Mouse (Mus musculus): ENCODE measurements around the gene Atp6v0e2. TPM values are rescaled to one million over a fixed set of nuclear protein-coding genes. Genes with fewer than 3 reads are reported as not detected.

The Atp6v0e2 gene
- polyA plus RNA-seq, 1 experiment from 2014 or later, result 22.8 TPM

- ATAC-seq (ENCODE audit: insufficient number of reproducible peaks, insufficient read depth, low FRiP score, low read depth), result peak; percentile 57; the same call in 1 of the 2 replicates
- H3K27me3 ChIP-seq (ENCODE audit: control insufficient read depth, insufficient read depth, low read length), result no peaks in the 10 kb centered on the region
- peak overlapping the region; percentile 48 for H3K4me2 ChIP-seq (ENCODE audit: low read length)
- no peak overlapping the region for H3K4me3 ChIP-seq (ENCODE audit: control insufficient read depth in 1 of 2, insufficient read depth in 1 of 2, low read depth in 1 of 2, low read length in 2 of 2)
- H3K36me3 ChIP-seq (ENCODE audit: control insufficient read depth, insufficient read depth, low read length), result no peaks in the 10 kb centered on the region
- peak overlapping the region; percentile 75 for H3K27ac ChIP-seq (replicated peaks in 1 of 2; ENCODE audit: control insufficient read depth in 1 of 2, insufficient read depth in 1 of 2, low read depth in 2 of 2, low read length in 2 of 2)
- peaks cover 16 to 30% of the 10 kb centered on the region in 2 experiments for H3K4me1 ChIP-seq (ENCODE audit: control insufficient read depth in 2 of 2, insufficient read depth in 2 of 2, low read length in 2 of 2)
- no peaks in the 10 kb centered on the region for H3K9me3 ChIP-seq (ENCODE audit: control insufficient read depth, low read length)
- peak overlapping the region; percentile 52 for H3K9ac ChIP-seq (ENCODE audit: low read length)
- WGBS, result 7% methylated on average over 5 of the region's 5 CpGs
Observed at GRCm38 (mm10) chr6:48579215-48579648, 41.8 kb downstream of the Atp6v0e2 start.

- Histone ChIP-seq H3K9me3 (ENCODE audit: control insufficient read depth, low read length) (no peaks in the 10 kb centered on the region), H3K4me3 (ENCODE audit: control insufficient read depth in 1 of 2, insufficient read depth in 1 of 2, low read depth in 1 of 2, low read length in 2 of 2) (no peak overlapping the region), H3K27me3 (ENCODE audit: control insufficient read depth, insufficient read depth, low read length) (no peaks in the 10 kb centered on the region), H3K36me3 (ENCODE audit: control insufficient read depth, insufficient read depth, low read length) (no peaks in the 10 kb centered on the region), H3K9ac (ENCODE audit: low read length) (no peak overlapping the region), H3K4me1 (ENCODE audit: control insufficient read depth in 2 of 2, insufficient read depth in 2 of 2, low read length in 2 of 2) (peaks cover 16 to 30% of the 10 kb centered on the region in 2 experiments), H3K4me2 (ENCODE audit: low read length) (no peak overlapping the region), H3K27ac (replicated peaks in 1 of 2; ENCODE audit: control insufficient read depth in 1 of 2, insufficient read depth in 1 of 2, low read depth in 2 of 2, low read length in 2 of 2) (peak overlapping the region; percentile 7 to 42)
- ATAC-seq (ENCODE audit: insufficient number of reproducible peaks, insufficient read depth, low FRiP score, low read depth), result no peak
- 8% methylated on average over 3 of the region's 3 CpGs for WGBS
Observed at GRCm38 (mm10) chr6:48581257-48581656, 43.8 kb downstream of the Atp6v0e2 start.

GRCm38 (mm10) chr6:48582037-48582436 lies 44.6 kb downstream of the Atp6v0e2 start:
- Histone ChIP-seq H3K9me3 (ENCODE audit: control insufficient read depth, low read length) (no peaks in the 10 kb centered on the region), H3K27me3 (ENCODE audit: control insufficient read depth, insufficient read depth, low read length) (no peaks in the 10 kb centered on the region), H3K9ac (ENCODE audit: low read length) (no peak overlapping the region), H3K4me1 (ENCODE audit: control insufficient read depth in 2 of 2, insufficient read depth in 2 of 2, low read length in 2 of 2) (peaks cover 16 to 30% of the 10 kb centered on the region in 2 experiments), H3K4me3 (ENCODE audit: control insufficient read depth in 1 of 2, insufficient read depth in 1 of 2, low read depth in 1 of 2, low read length in 2 of 2) (no peak overlapping the region), H3K4me2 (ENCODE audit: low read length) (no peak overlapping the region), H3K27ac (replicated peaks in 1 of 2; ENCODE audit: control insufficient read depth in 1 of 2, insufficient read depth in 1 of 2, low read depth in 2 of 2, low read length in 2 of 2) (no peak overlapping the region), H3K36me3 (ENCODE audit: control insufficient read depth, insufficient read depth, low read length) (no peaks in the 10 kb centered on the region)
- WGBS, result 56% methylated on average over 3 of the region's 3 CpGs
- no peak for ATAC-seq (ENCODE audit: insufficient number of reproducible peaks, insufficient read depth, low FRiP score, low read depth)

GRCm38 (mm10) chr6:48589194-48589750 lies 51.9 kb downstream of the Atp6v0e2 start, which contains the start of gene Gm45021:
TSS of gene Gm45021 (plus strand) at chr6:48589610.
- peaks cover 16 to 18% of the 10 kb centered on the region in 2 experiments for H3K4me1 ChIP-seq (ENCODE audit: control insufficient read depth in 2 of 2, insufficient read depth in 2 of 2, low read length in 2 of 2)
- peak within 1 kb of the TSS; percentile 58 for H3K9ac ChIP-seq (ENCODE audit: low read length)
- no peaks in the 10 kb centered on the region for H3K27me3 ChIP-seq (ENCODE audit: control insufficient read depth, insufficient read depth, low read length)
- H3K9me3 ChIP-seq (ENCODE audit: control insufficient read depth, low read length), result no peaks in the 10 kb centered on the region
- H3K4me3 ChIP-seq (ENCODE audit: control insufficient read depth in 1 of 2, insufficient read depth in 1 of 2, low read depth in 1 of 2, low read length in 2 of 2), result no peak within 1 kb of the TSS
- no peak for ATAC-seq (ENCODE audit: insufficient number of reproducible peaks, insufficient read depth, low FRiP score, low read depth)
- H3K36me3 ChIP-seq (ENCODE audit: control insufficient read depth, insufficient read depth, low read length), result no peaks in the 10 kb centered on the region
- 12% methylated on average over 6 of the region's 6 CpGs for WGBS
- H3K4me2 ChIP-seq (ENCODE audit: low read length), result peak within 1 kb of the TSS; percentile 23; the same call in 1 of the 2 replicates
- peak within 1 kb of the TSS; percentile 86 for H3K27ac ChIP-seq (replicated peaks in 1 of 2; ENCODE audit: control insufficient read depth in 1 of 2, insufficient read depth in 1 of 2, low read depth in 2 of 2, low read length in 2 of 2)

Other genes with a start within 250 kb of the Atp6v0e2 start
- gene Krba1, start 142.0 kb upstream of the Atp6v0e2 start, polyA plus RNA-seq (2014; fragmentation: Nextera tagmentation; extraction: Ambion mirVana), result 14.4 and 16.5 TPM in 2 replicates
- gene Zfp467, start 91.8 kb upstream of the Atp6v0e2 start, polyA plus RNA-seq (2014; fragmentation: Nextera tagmentation; extraction: Ambion mirVana), result 24.8 and 26.2 TPM in 2 replicates
- 0.57 and 0.58 TPM in 2 replicates for gene Sspo, start 89.4 kb upstream of the Atp6v0e2 start, polyA plus RNA-seq (2014; fragmentation: Nextera tagmentation; extraction: Ambion mirVana)
- gene Lrrc61, start 17.2 kb downstream of the Atp6v0e2 start, polyA plus RNA-seq (2014; fragmentation: Nextera tagmentation; extraction: Ambion mirVana), result 3.5 and 4.9 TPM in 2 replicates
- 39.4 and 45.3 TPM in 2 replicates for gene Rarres2, start 35.2 kb downstream of the Atp6v0e2 start, polyA plus RNA-seq (2014; fragmentation: Nextera tagmentation; extraction: Ambion mirVana)
- gene Gm45021, start 52.0 kb downstream of the Atp6v0e2 start, polyA plus RNA-seq (2014; fragmentation: Nextera tagmentation; extraction: Ambion mirVana), result 1.3 TPM in 1 of 2 replicates, not detected in the other
- 23.4 and 25.4 TPM in 2 replicates for gene Repin1, start 56.3 kb downstream of the Atp6v0e2 start, polyA plus RNA-seq (2014; fragmentation: Nextera tagmentation; extraction: Ambion mirVana)
- gene Gm44965, start 56.3 kb downstream of the Atp6v0e2 start, polyA plus RNA-seq (2014; fragmentation: Nextera tagmentation; extraction: Ambion mirVana), result 0.84 TPM in 1 of 2 replicates, not detected in the other
- 5.4 and 6.3 TPM in 2 replicates for gene Zfp775, start 64.4 kb downstream of the Atp6v0e2 start, polyA plus RNA-seq (2014; fragmentation: Nextera tagmentation; extraction: Ambion mirVana)
- 0.82 and 1.1 TPM in 2 replicates for gene AI854703, start 89.1 kb downstream of the Atp6v0e2 start, polyA plus RNA-seq (2014; fragmentation: Nextera tagmentation; extraction: Ambion mirVana)
- 0.85 and 1.2 TPM in 2 replicates for gene Gimap8, start 109.6 kb downstream of the Atp6v0e2 start, polyA plus RNA-seq (2014; fragmentation: Nextera tagmentation; extraction: Ambion mirVana)
- 5.8 and 6.3 TPM in 2 replicates for gene Gimap9, start 138.5 kb downstream of the Atp6v0e2 start, polyA plus RNA-seq (2014; fragmentation: Nextera tagmentation; extraction: Ambion mirVana)
- gene Gimap4, start 146.9 kb downstream of the Atp6v0e2 start, polyA plus RNA-seq (2014; fragmentation: Nextera tagmentation; extraction: Ambion mirVana), result 20.7 and 25.2 TPM in 2 replicates
- gene Gimap6, start 170.6 kb downstream of the Atp6v0e2 start, polyA plus RNA-seq (2014; fragmentation: Nextera tagmentation; extraction: Ambion mirVana), result 37.6 and 40.2 TPM in 2 replicates
- 3.3 and 5.1 TPM in 2 replicates for gene Gm28053, start 181.0 kb downstream of the Atp6v0e2 start, polyA plus RNA-seq (2014; fragmentation: Nextera tagmentation; extraction: Ambion mirVana)
- gene Gimap7, start 181.0 kb downstream of the Atp6v0e2 start, polyA plus RNA-seq (2014; fragmentation: Nextera tagmentation; extraction: Ambion mirVana), result not detected in 2 replicates
- 26.1 and 27.5 TPM in 2 replicates for gene Gimap1, start 201.4 kb downstream of the Atp6v0e2 start, polyA plus RNA-seq (2014; fragmentation: Nextera tagmentation; extraction: Ambion mirVana)
- gene Gimap5, start 208.6 kb downstream of the Atp6v0e2 start, polyA plus RNA-seq (2014; fragmentation: Nextera tagmentation; extraction: Ambion mirVana), result 6.8 and 8.7 TPM in 2 replicates
- gene Gimap3, start 233.2 kb downstream of the Atp6v0e2 start, polyA plus RNA-seq (2014; fragmentation: Nextera tagmentation; extraction: Ambion mirVana), result not detected in 2 replicates